Mouse (Mus musculus) heart, embryonic 16.5 days (tissue): ENCODE results near the gene Crtc1. TPM values are rescaled to one million over a fixed set of nuclear protein-coding genes. Genes with fewer than 3 reads are reported as not detected.

Source experiments
- ATAC-seq: fragments of 200-750 bp; cut with Nextera tagmentation; replicated peaks from 2 replicates; pipeline ENCODE4 v1.8.0; 2017; ENCODE audit warnings: moderate number of reproducible peaks; ENCODE audit not compliant: insufficient read depth, low FRiP score; ENCODE audit errors: extremely low read depth
- H3K27ac ChIP-seq: fragments of 300-500 bp; sonication (generic); 2 replicates; pipeline ENCODE4 v1.5.1; 2014; ENCODE audit warnings: mild to moderate bottlenecking, low read length, control low read depth, moderate library complexity
- H3K27me3 ChIP-seq: fragments of 300-500 bp; sonication (generic); 2 replicates; pipeline ENCODE4 v1.6.1; 2014; ENCODE audit warnings: low read length, mixed read lengths; ENCODE audit not compliant: control insufficient read depth, insufficient read depth
- H3K36me3 ChIP-seq: fragments of 300-500 bp; sonication (generic); 2 replicates; pipeline ENCODE4 v1.6.1; 2014; ENCODE audit not compliant: control insufficient read depth, insufficient read depth
- H3K4me1 ChIP-seq: fragments of 300-500 bp; sonication (generic); 2 replicates; pipeline ENCODE4 v1.6.1; 2014; ENCODE audit warnings: low read length, mixed read lengths; ENCODE audit not compliant: control insufficient read depth, insufficient read depth
- H3K4me2 ChIP-seq: fragments of 300-500 bp; sonication (generic); 2 replicates; pipeline ENCODE4 v1.6.1; 2014; ENCODE audit warnings: low read depth, mild to moderate bottlenecking, control low read depth, low read length
- H3K4me3 ChIP-seq: fragments of 300-500 bp; sonication (generic); 2 replicates; pipeline ENCODE4 v1.5.1; 2014; ENCODE audit warnings: mild to moderate bottlenecking, control low read depth, low read length
- H3K9ac ChIP-seq: fragments of 300-500 bp; sonication (generic); 2 replicates; pipeline ENCODE4 v1.6.1; 2014; ENCODE audit warnings: low read length, control low read depth
- H3K9me3 ChIP-seq: fragments of 300-500 bp; sonication (generic); replicated peaks from 2 replicates; pipeline ENCODE4 v1.6.1; 2016; ENCODE audit warnings: low read length; ENCODE audit not compliant: control insufficient read depth
- WGBS: fragments of 180-500 bp; shearing (Covaris S2); extraction: QIAGEN DNeasy Blood & Tissue Kit; methylation state at CpG from one replicate; pipeline ENCODE4 v1.1.7; 2014; 5-methylcytosine and 5-hydroxymethylcytosine counted together
- polyA plus RNA-seq: library from polyadenylated mRNA; unstranded; fragments of >200 nt; fragmentation: Nextera tagmentation; extraction: Ambion mirVana; gene quantifications from 2 replicates; pipeline ENCODE4 v1.2.1, GENCODE M21; 2015

Crtc1 gene
- polyA plus RNA-seq, 1 experiment from 2014 or later, result 10.7 TPM

GRCm38 (mm10) chr8:70457882-70458281 lies 18.5 kb upstream of the Crtc1 start:
- Histone ChIP-seq H3K36me3 (no peaks in the 10 kb centered on the region), H3K9me3 (no peaks in the 10 kb centered on the region), H3K27ac (no peak overlapping the region), H3K4me1 (peaks cover 32% of the 10 kb centered on the region), H3K27me3 (no peaks in the 10 kb centered on the region), H3K9ac (no peak overlapping the region), H3K4me2 (no peak overlapping the region), H3K4me3 (no peak overlapping the region)
- WGBS, result 81% methylated on average over 6 of the region's 6 CpGs
- ATAC-seq, result no peak

GRCm38 (mm10) chr8:70456996-70457395 lies 17.6 kb upstream of the Crtc1 start:
- no peaks in the 10 kb centered on the region for H3K9me3 ChIP-seq
- H3K4me1 ChIP-seq, result peaks cover 34% of the 10 kb centered on the region
- no peak overlapping the region for H3K4me3 ChIP-seq
- H3K9ac ChIP-seq, result no peak overlapping the region
- H3K27me3 ChIP-seq, result no peaks in the 10 kb centered on the region
- H3K36me3 ChIP-seq, result 0 out of 2 replicates have a peak, but pooled peaks cover 3% of the 10 kb centered on the region
- 87% methylated on average over 1 of the region's 1 CpGs for WGBS
- H3K4me2 ChIP-seq, result no peak overlapping the region
- no peak overlapping the region for H3K27ac ChIP-seq
- no peak for ATAC-seq

GRCm38 (mm10) chr8:70453852-70454251 lies 14.5 kb upstream of the Crtc1 start:
- Histone ChIP-seq H3K27ac (peak overlapping the region; percentile 80), H3K27me3 (no peaks in the 10 kb centered on the region), H3K4me1 (peaks cover 18% of the 10 kb centered on the region), H3K9ac (peak overlapping the region; percentile 56), H3K4me3 (no peak overlapping the region), H3K36me3 (0 out of 2 replicates have a peak, but pooled peaks cover 3% of the 10 kb centered on the region), H3K9me3 (no peaks in the 10 kb centered on the region), H3K4me2 (no peak overlapping the region)
- 0 out of 2 replicates have a peak, but pooled peaks have one; percentile 5 for ATAC-seq
- 42% methylated on average over 5 of the region's 5 CpGs for WGBS

GRCm38 (mm10) chr8:70452196-70452966 lies 13.0 kb upstream of the Crtc1 start:
- Histone ChIP-seq H3K4me3 (no peak overlapping the region), H3K4me2 (peak overlapping the region; percentile 0; the same call in 1 of the 2 replicates), H3K36me3 (0 out of 2 replicates have a peak, but pooled peaks cover 3% of the 10 kb centered on the region), H3K4me1 (peaks cover 28% of the 10 kb centered on the region), H3K27ac (no peak overlapping the region), H3K27me3 (no peaks in the 10 kb centered on the region), H3K9ac (no peak overlapping the region), H3K9me3 (no peaks in the 10 kb centered on the region)
- WGBS, result 45% methylated on average over 52 of the region's 52 CpGs
- ATAC-seq, result 0 out of 2 replicates have a peak, but pooled peaks have one; percentile 7

- Histone ChIP-seq H3K9me3 (no peaks in the 10 kb centered on the region), H3K27me3 (no peaks in the 10 kb centered on the region), H3K9ac (peak overlapping the region; percentile 16; the same call in 1 of the 2 replicates), H3K36me3 (0 out of 2 replicates have a peak, but pooled peaks cover 3% of the 10 kb centered on the region), H3K27ac (peak overlapping the region; percentile 4; the same call in 1 of the 2 replicates), H3K4me2 (no peak overlapping the region), H3K4me1 (peaks cover 12% of the 10 kb centered on the region), H3K4me3 (no peak overlapping the region)
- 0 out of 2 replicates have a peak, but pooled peaks have one; percentile 26 for ATAC-seq
- WGBS, result 48% methylated on average over 19 of the region's 19 CpGs
Measured at GRCm38 (mm10) chr8:70447639-70448420, 8.5 kb upstream of the Crtc1 start.

- 80% methylated on average over 1 of the region's 1 CpGs for WGBS
- no peaks in the 10 kb centered on the region for H3K27me3 ChIP-seq
- peaks cover 9% of the 10 kb centered on the region for H3K4me1 ChIP-seq
- no peak overlapping the region for H3K4me3 ChIP-seq
- ATAC-seq, result no peak
- no peak overlapping the region for H3K4me2 ChIP-seq
- no peak overlapping the region for H3K9ac ChIP-seq
- no peak overlapping the region for H3K27ac ChIP-seq
- no peaks in the 10 kb centered on the region for H3K36me3 ChIP-seq
- H3K9me3 ChIP-seq, result no peaks in the 10 kb centered on the region
Measured at GRCm38 (mm10) chr8:70445988-70446387, 6.6 kb upstream of the Crtc1 start.

GRCm38 (mm10) chr8:70443326-70443725 lies 3.9 kb upstream of the Crtc1 start:
- Histone ChIP-seq H3K4me1 (peaks cover 20% of the 10 kb centered on the region), H3K4me3 (no peak overlapping the region), H3K27me3 (no peaks in the 10 kb centered on the region), H3K9ac (no peak overlapping the region), H3K4me2 (no peak overlapping the region), H3K9me3 (no peaks in the 10 kb centered on the region), H3K27ac (no peak overlapping the region), H3K36me3 (no peaks in the 10 kb centered on the region)
- 79% methylated on average over 4 of the region's 4 CpGs for WGBS
- no peak for ATAC-seq

- ATAC-seq, result no peak
- no peak overlapping the region for H3K4me2 ChIP-seq
- H3K36me3 ChIP-seq, result no peaks in the 10 kb centered on the region
- WGBS, result 57% methylated on average over 3 of the region's 3 CpGs
- no peaks in the 10 kb centered on the region for H3K27me3 ChIP-seq
- no peak overlapping the region for H3K4me3 ChIP-seq
- H3K9me3 ChIP-seq, result no peaks in the 10 kb centered on the region
- no peak overlapping the region for H3K9ac ChIP-seq
- no peak overlapping the region for H3K27ac ChIP-seq
- H3K4me1 ChIP-seq, result peaks cover 14% of the 10 kb centered on the region
Measured at GRCm38 (mm10) chr8:70441565-70441964, 2.2 kb upstream of the Crtc1 start.

- no peak overlapping the region for H3K9ac ChIP-seq
- no peak overlapping the region for H3K27ac ChIP-seq
- peak overlapping the region; percentile 89 for H3K4me2 ChIP-seq
- H3K36me3 ChIP-seq, result no peaks in the 10 kb centered on the region
- no peaks in the 10 kb centered on the region for H3K27me3 ChIP-seq
- no peak overlapping the region for H3K4me3 ChIP-seq
- peaks cover 14% of the 10 kb centered on the region for H3K4me1 ChIP-seq
- no peak for ATAC-seq
- 47% methylated on average over 3 of the region's 3 CpGs for WGBS
- H3K9me3 ChIP-seq, result no peaks in the 10 kb centered on the region
Measured at GRCm38 (mm10) chr8:70440246-70440645, 867 bp upstream of the Crtc1 start.
